ENCODE assay signal across 21 mouse cellular contexts in genomic region chr1:129595447-129595846, GRCm38 (mm10).
DNase-seq lines count a peak whose midpoint lies in the region; ATAC-seq and TF ChIP-seq lines count a peak whose summit lies in the region.
"Had no signal": no experiment of that assay in that cellular context is flagged by ENCODE, and none has a peak within 500 bp of the region (broad histone marks: within the 10 kb centered on the region; RNA-seq: fewer than 3 reads in every experiment).

No protein-coding gene starts in this region.

- 0 out of 2 replicates have a peak, but pooled peaks have one; percentile 52 for ATAC-seq in embryonic facial prominence, embryonic 12.5 days (ENCODE audit: insufficient number of reproducible peaks, insufficient read depth, low FRiP score, low TSS enrichment)
- ATAC-seq in heart, embryonic 11.5 days (replicated peaks; ENCODE audit: insufficient number of reproducible peaks, low FRiP score, low TSS enrichment): peak; percentile 35; the same call in 1 of the 2 replicates
- 0 out of 2 replicates have a peak, but pooled peaks have one; percentile 52 for ATAC-seq in kidney, postnatal 0 days (replicated peaks; ENCODE audit: low FRiP score, low read depth)
- ATAC-seq: CD4-positive, CD25-positive, alpha-beta regulatory T cell, adult 4 months; forebrain, embryonic 14.5 days had no signal

- WGBS in embryonic facial prominence, embryonic 12.5 days: 87% methylated on average over 13 of the region's 13 CpGs
- 90% methylated on average over 13 of the region's 13 CpGs for WGBS in embryonic facial prominence, embryonic 10.5 days
- WGBS in heart, embryonic 11.5 days (ENCODE audit: insufficient replicate concordance): 77% methylated on average over 13 of the region's 13 CpGs
- 70% methylated on average over 13 of the region's 13 CpGs for WGBS in kidney, postnatal 0 days

- TF ChIP-seq CTCF in kidney, postnatal 0 days (IDR thresholded peaks at IDR 0.05; ENCODE audit: low read depth): no peak
- TF ChIP-seq CTCF in testis, adult 2 months (IDR thresholded peaks at IDR 0.05; ENCODE audit: control insufficient read depth, insufficient read depth, insufficient replicate concordance, low read depth, low read length): no peak

- no peak overlapping the region for H3K4me2 ChIP-seq in embryonic facial prominence, embryonic 12.5 days (replicated peaks)
- H3K4me2 ChIP-seq in heart, embryonic 11.5 days: no peak overlapping the region
- no peak overlapping the region for H3K4me2 ChIP-seq in kidney, postnatal 0 days (ENCODE audit: low read length)
- H3K4me2 ChIP-seq: heart, embryonic 12.5 days; hindbrain, embryonic 13.5 days had no signal

- H3K9ac ChIP-seq in embryonic facial prominence, embryonic 12.5 days: no peak overlapping the region
- H3K9ac ChIP-seq in heart, embryonic 11.5 days (ENCODE audit: low read depth, low read length): no peak overlapping the region
- no peak overlapping the region for H3K9ac ChIP-seq in kidney, postnatal 0 days (ENCODE audit: low read depth, low read length)
- H3K9ac ChIP-seq: heart, embryonic 12.5 days; hindbrain, embryonic 13.5 days had no signal

- TF ChIP-seq POLR2A in testis, adult 2 months (IDR thresholded peaks at IDR 0.05; ENCODE audit: control insufficient read depth, low read depth, low read length): no peak

- no peak for DNase-seq in embryonic facial prominence, embryonic 10.5 days (ENCODE audit: low spot score)
- no peak for DNase-seq in heart, postnatal 10 days
- no peak for DNase-seq in kidney, postnatal 0 days (ENCODE audit: low spot score)
- DNase-seq in kidney, adult 18-20 months: no peak
- DNase-seq in testis, postnatal 14 days (ENCODE audit: low spot score): no peak
- DNase-seq: adrenal gland, adult 8-10 months; adrenal gland, postnatal 36 days; B cell, adult 2 months; cerebellum, adult 2 months; cerebellum, postnatal 10 days; gastrocnemius, postnatal 10 days; heart, adult 2 months; heart, postnatal 4 days had no signal

- no peaks in the 10 kb centered on the region for H3K27me3 ChIP-seq in embryonic facial prominence, embryonic 12.5 days
- H3K27me3 ChIP-seq in embryonic facial prominence, embryonic 10.5 days (replicated peaks; ENCODE audit: low read depth, poor library complexity, severe bottlenecking): no peaks in the 10 kb centered on the region
- no peaks in the 10 kb centered on the region for H3K27me3 ChIP-seq in heart, embryonic 11.5 days (ENCODE audit: control insufficient read depth, insufficient read depth, low read length)
- no peaks in the 10 kb centered on the region for H3K27me3 ChIP-seq in kidney, postnatal 0 days (ENCODE audit: insufficient read depth, low read length)
- H3K27me3 ChIP-seq in testis, adult 2 months (ENCODE audit: control insufficient read depth, insufficient read depth, low read length): no peaks in the 10 kb centered on the region
- H3K27me3 ChIP-seq: heart, embryonic 12.5 days; hindbrain, embryonic 13.5 days had no signal

- H3K36me3 ChIP-seq in embryonic facial prominence, embryonic 12.5 days: no peaks in the 10 kb centered on the region
- no peaks in the 10 kb centered on the region for H3K36me3 ChIP-seq in embryonic facial prominence, embryonic 10.5 days (replicated peaks)
- no peaks in the 10 kb centered on the region for H3K36me3 ChIP-seq in heart, embryonic 11.5 days (ENCODE audit: control insufficient read depth, insufficient read depth, low read length)
- H3K36me3 ChIP-seq in kidney, postnatal 0 days (ENCODE audit: insufficient read depth, low read length): no peaks in the 10 kb centered on the region
- no peaks in the 10 kb centered on the region for H3K36me3 ChIP-seq in testis, adult 2 months (ENCODE audit: control insufficient read depth, insufficient read depth, low read length)
- H3K36me3 ChIP-seq: G1E; heart, embryonic 12.5 days; hindbrain, embryonic 13.5 days had no signal

- H3K4me1 ChIP-seq in embryonic facial prominence, embryonic 12.5 days: no peaks in the 10 kb centered on the region
- H3K4me1 ChIP-seq in embryonic facial prominence, embryonic 10.5 days: no peaks in the 10 kb centered on the region
- H3K4me1 ChIP-seq in heart, embryonic 11.5 days (ENCODE audit: control insufficient read depth, insufficient read depth, low read length): no peaks in the 10 kb centered on the region
- no peaks in the 10 kb centered on the region; the same call in 1 of the 2 replicates for H3K4me1 ChIP-seq in kidney, postnatal 0 days (replicated peaks; ENCODE audit: insufficient read depth, low read length)
- peaks cover 6% of the 10 kb centered on the region for H3K4me1 ChIP-seq in testis, adult 2 months (ENCODE audit: control insufficient read depth, insufficient read depth, low read length)
- H3K4me1 ChIP-seq: heart, embryonic 12.5 days; hindbrain, embryonic 13.5 days had no signal

- intact Hi-C loops in heart, postnatal 10 days (cut with DNase I): no loop called here

- H3K27ac ChIP-seq in embryonic facial prominence, embryonic 12.5 days: no peak overlapping the region
- H3K27ac ChIP-seq in embryonic facial prominence, embryonic 10.5 days (replicated peaks): no peak overlapping the region
- no peak overlapping the region for H3K27ac ChIP-seq in heart, embryonic 11.5 days (ENCODE audit: low read depth, low read length)
- H3K27ac ChIP-seq in kidney, postnatal 0 days: no peak overlapping the region
- H3K27ac ChIP-seq in testis, adult 2 months (ENCODE audit: control insufficient read depth, insufficient read depth, low read depth, low read length): no peak overlapping the region
- H3K27ac ChIP-seq: heart, adult 2 months; hindbrain, embryonic 13.5 days had no signal

- H3K9me3 ChIP-seq in embryonic facial prominence, embryonic 12.5 days: no peaks in the 10 kb centered on the region
- no peaks in the 10 kb centered on the region for H3K9me3 ChIP-seq in embryonic facial prominence, embryonic 10.5 days
- H3K9me3 ChIP-seq in heart, embryonic 11.5 days (replicated peaks; ENCODE audit: control insufficient read depth, low read length): no peaks in the 10 kb centered on the region
- H3K9me3 ChIP-seq in kidney, postnatal 0 days (replicated peaks; ENCODE audit: low read length): no peaks in the 10 kb centered on the region
- H3K9me3 ChIP-seq: G1E; heart, embryonic 12.5 days; hindbrain, embryonic 13.5 days had no signal

- no peak overlapping the region for H3K4me3 ChIP-seq in embryonic facial prominence, embryonic 12.5 days
- no peak overlapping the region for H3K4me3 ChIP-seq in embryonic facial prominence, embryonic 10.5 days
- H3K4me3 ChIP-seq in heart, embryonic 11.5 days (ENCODE audit: low read depth, low read length): no peak overlapping the region
- H3K4me3 ChIP-seq in kidney, postnatal 0 days (replicated peaks; ENCODE audit: low read depth, low read length): no peak overlapping the region
- H3K4me3 ChIP-seq in testis, adult 2 months (ENCODE audit: control insufficient read depth, low read depth, low read length): peak overlapping the region; percentile 16
- H3K4me3 ChIP-seq: heart, adult 2 months; heart, embryonic 12.5 days; hindbrain, embryonic 13.5 days had no signal
